Comparison of ENCODE assay signal across 15 mouse cellular contexts in the genomic region with DNA sequence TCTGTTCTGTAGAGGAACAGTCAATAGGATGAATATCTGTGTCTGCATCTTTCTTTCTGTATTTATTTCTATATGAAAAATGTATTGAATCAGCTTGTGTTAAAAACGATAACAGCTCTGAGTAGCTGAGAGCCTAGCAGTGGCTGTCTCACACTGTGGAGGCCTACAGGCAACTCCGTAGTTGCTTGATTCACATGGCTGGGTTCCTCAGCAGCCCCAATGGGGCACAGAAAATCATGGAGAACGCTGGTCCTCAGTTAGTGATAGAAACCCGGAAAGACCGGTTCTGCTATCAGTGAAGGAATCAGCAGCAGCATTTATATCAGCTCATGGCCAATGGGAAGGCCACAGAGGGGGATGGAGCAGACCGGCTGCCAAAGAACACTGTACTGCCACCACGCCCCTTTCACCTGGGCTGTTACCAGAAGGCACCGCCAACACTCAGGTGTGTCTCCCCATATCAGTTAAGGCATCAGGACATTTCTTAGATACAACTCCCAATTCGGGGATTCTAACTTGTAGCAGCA. TPM values are rescaled to one million over a fixed set of nuclear protein-coding genes. Genes with fewer than 3 reads are reported as not detected.
DNase-seq lines count a peak whose midpoint lies in the region; ATAC-seq lines count a peak whose summit lies in the region.
"Had no signal": no experiment of that assay in that cellular context is flagged by ENCODE, and none has a peak within 500 bp of the region (broad histone marks: within the 10 kb centered on the region; RNA-seq: fewer than 3 reads in every experiment).

No protein-coding gene starts in this region.

- no peak overlapping the region for H3K4me2 ChIP-seq in lung, embryonic 16.5 days (ENCODE audit: low read depth, low read length)
- 0 out of 2 replicates have a peak overlapping the region, but pooled peaks have one; percentile 16 for H3K4me2 ChIP-seq in intestine, embryonic 16.5 days (ENCODE audit: low read depth, low read length)
- no peak overlapping the region for H3K4me2 ChIP-seq in stomach, embryonic 14.5 days (replicated peaks; ENCODE audit: low read depth, low read length)
- H3K4me2 ChIP-seq: neural tube, embryonic 12.5 days had no signal

- DNase-seq in lung, postnatal 10 days, result no peak
- DNase-seq in kidney, adult 9 months, result peak; percentile 48
- DNase-seq in testis, postnatal 10 days (ENCODE audit: low spot score), result no peak
- DNase-seq in left cerebral cortex, adult 9 months (ENCODE audit: low spot score in 2 of 2), result no peak
- DNase-seq: cerebellum, adult 9-11 months; gastrocnemius, postnatal 10 days; layer of hippocampus, adult 9-11 months; right cerebral cortex, postnatal 14 days had no signal

- no peaks in the 10 kb centered on the region for H3K9me3 ChIP-seq in lung, embryonic 16.5 days (ENCODE audit: control insufficient read depth, low read length)
- H3K9me3 ChIP-seq in intestine, embryonic 16.5 days (ENCODE audit: control insufficient read depth, low read length), result no peaks in the 10 kb centered on the region
- no peaks in the 10 kb centered on the region for H3K9me3 ChIP-seq in stomach, embryonic 14.5 days (ENCODE audit: control insufficient read depth, low read depth, low read length)
- H3K9me3 ChIP-seq: hindbrain, embryonic 10.5 days; neural tube, embryonic 12.5 days had no signal

- 58% methylated on average over 9 of the region's 9 CpGs for WGBS in lung, embryonic 16.5 days
- 57% methylated on average over 9 of the region's 9 CpGs for WGBS in intestine, embryonic 16.5 days
- 61% methylated on average over 9 of the region's 9 CpGs for WGBS in stomach, embryonic 14.5 days

- H3K9ac ChIP-seq in lung, embryonic 16.5 days (ENCODE audit: low read length), result no peak overlapping the region
- H3K9ac ChIP-seq in intestine, embryonic 16.5 days (ENCODE audit: low read depth, low read length), result no peak overlapping the region
- H3K9ac ChIP-seq in stomach, embryonic 14.5 days (replicated peaks; ENCODE audit: low read depth, low read length), result no peak overlapping the region
- H3K9ac ChIP-seq: neural tube, embryonic 12.5 days had no signal

- H3K27me3 ChIP-seq in lung, embryonic 16.5 days (ENCODE audit: control insufficient read depth, insufficient read depth, low read depth, low read length), result no peaks in the 10 kb centered on the region
- no peaks in the 10 kb centered on the region for H3K27me3 ChIP-seq in intestine, embryonic 16.5 days (replicated peaks; ENCODE audit: control insufficient read depth, insufficient read depth, low read length)
- H3K27me3 ChIP-seq in stomach, embryonic 14.5 days (ENCODE audit: control insufficient read depth, insufficient read depth, low read length), result no peaks in the 10 kb centered on the region
- H3K27me3 ChIP-seq: neural tube, embryonic 12.5 days had no signal

- H3K4me3 ChIP-seq in lung, embryonic 16.5 days (ENCODE audit: low read length), result no peak overlapping the region
- H3K4me3 ChIP-seq in intestine, embryonic 16.5 days (ENCODE audit: low read length), result no peak overlapping the region
- H3K4me3 ChIP-seq in stomach, embryonic 14.5 days (ENCODE audit: low read depth, low read length), result no peak overlapping the region
- H3K4me3 ChIP-seq: hindbrain, embryonic 10.5 days; neural tube, embryonic 12.5 days had no signal

- H3K36me3 ChIP-seq in lung, embryonic 16.5 days (ENCODE audit: control insufficient read depth, insufficient read depth, low read length), result no peaks in the 10 kb centered on the region
- no peaks in the 10 kb centered on the region for H3K36me3 ChIP-seq in intestine, embryonic 16.5 days (ENCODE audit: control insufficient read depth, insufficient read depth, low read length)
- H3K36me3 ChIP-seq in stomach, embryonic 14.5 days (ENCODE audit: control insufficient read depth, insufficient read depth, low read length), result no peaks in the 10 kb centered on the region
- H3K36me3 ChIP-seq: G1E; hindbrain, embryonic 10.5 days; neural tube, embryonic 12.5 days had no signal

- no peaks in the 10 kb centered on the region for H3K4me1 ChIP-seq in lung, embryonic 16.5 days (replicated peaks; ENCODE audit: control insufficient read depth, insufficient read depth, low read length)
- H3K4me1 ChIP-seq in intestine, embryonic 16.5 days (ENCODE audit: control insufficient read depth, insufficient read depth, low read length), result 0 out of 2 replicates have a peak, but pooled peaks cover 4% of the 10 kb centered on the region
- peaks cover under 1% of the 10 kb centered on the region; the same call in 1 of the 2 replicates for H3K4me1 ChIP-seq in stomach, embryonic 14.5 days (ENCODE audit: control insufficient read depth, insufficient read depth, low read length)
- H3K4me1 ChIP-seq: neural tube, embryonic 12.5 days had no signal

- peak; percentile 54; the same call in 1 of the 2 replicates for ATAC-seq in lung, embryonic 16.5 days (ENCODE audit: low read depth)
- peak; percentile 97 for ATAC-seq in intestine, embryonic 16.5 days
- peak; percentile 92 for ATAC-seq in stomach, embryonic 14.5 days (ENCODE audit: insufficient number of reproducible peaks, insufficient read depth, low FRiP score, low read depth)

- no peak overlapping the region for H3K27ac ChIP-seq in lung, embryonic 16.5 days (ENCODE audit: low read length)
- no peak overlapping the region for H3K27ac ChIP-seq in intestine, embryonic 16.5 days (ENCODE audit: low read length)
- no peak overlapping the region for H3K27ac ChIP-seq in stomach, embryonic 14.5 days (ENCODE audit: low read length)
- H3K27ac ChIP-seq: hindbrain, embryonic 10.5 days; neural tube, embryonic 12.5 days had no signal

RNA-seq across cellular contexts. Expression of a gene that starts 44.9 kb away (rescaled TPM):
- 2.2 and 2.6 TPM in 2 replicates for polyA plus RNA-seq in lung, embryonic 16.5 days (2015; fragmentation: Nextera tagmentation; extraction: Ambion mirVana)
- polyA plus RNA-seq in intestine, embryonic 16.5 days (2015; fragmentation: Nextera tagmentation; extraction: Ambion mirVana), result 2.0 and 2.6 TPM in 2 replicates
- polyA plus RNA-seq in stomach, embryonic 14.5 days (2014; fragmentation: Nextera tagmentation; extraction: Ambion mirVana), result 29.4 and 29.6 TPM in 2 replicates
- polyA plus RNA-seq: G1E; liver, adult 2 months had no signal
